Mouse (Mus musculus): ENCODE data around the gene Prmt9. TPM values are rescaled to one million over a fixed set of nuclear protein-coding genes. Genes with fewer than 3 reads are reported as not detected.

Gene Prmt9
- total RNA-seq (2021) = 10 to 100 TPM; 22.5 to 23.3 TPM
- long read RNA-seq, experiment 1, transcript Prmt9-201 (12 exons, 2,781 nt) = major isoform, 24 of 28 reads
- long read RNA-seq, experiment 1, partial matches to known transcripts = 0 of 28 reads
- long read RNA-seq, experiment 1, other reads (novel, unspliced or antisense) = 4 of 28 reads
- long read RNA-seq, experiment 2, transcript Prmt9-201 (12 exons, 2,781 nt) = major isoform, 16 of 19 reads
- long read RNA-seq, experiment 2, partial matches to known transcripts = 1 of 19 reads
- long read RNA-seq, experiment 2, other reads (novel, unspliced or antisense) = 2 of 19 reads

GRCm38 (mm10) chr8:77549121-77549706, at the start of gene Prmt9:
Gene Prmt9, plus strand, starts transcription at chr8:77549397.
- peak; percentile 93 for DNase-seq (ENCODE audit: low spot score in 2 of 2)

GRCm38 (mm10) chr8:77500264-77500663, 48.9 kb upstream of the Prmt9 start:
- no peak for DNase-seq (ENCODE audit: low spot score in 2 of 2)

DNA sequence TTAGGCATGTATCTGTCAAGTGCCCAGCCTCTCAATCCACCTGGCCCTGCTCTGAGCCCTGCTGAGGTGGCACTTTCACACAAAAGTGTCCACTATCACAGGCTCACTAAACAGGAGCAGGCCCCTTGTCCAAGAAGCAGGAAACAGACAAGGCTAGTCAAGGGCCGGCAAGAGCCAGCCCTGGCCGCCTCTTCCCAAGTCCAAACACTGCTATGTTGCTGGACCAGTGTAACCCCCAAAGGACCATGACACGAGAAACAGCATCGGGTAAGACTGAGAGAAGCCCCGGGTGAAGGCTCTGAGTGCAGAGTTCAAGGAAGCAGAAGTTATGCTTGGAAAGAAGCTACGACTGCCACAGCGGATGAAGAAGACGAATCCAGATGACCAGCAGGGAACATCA, 48.1 kb upstream of the Prmt9 start:
- no peak for DNase-seq (ENCODE audit: low spot score in 2 of 2)

- no peak for DNase-seq (ENCODE audit: low spot score in 2 of 2)
These were observed 46.6 kb upstream of the Prmt9 start for GRCm38 (mm10) chr8:77502547-77502946.

DNA sequence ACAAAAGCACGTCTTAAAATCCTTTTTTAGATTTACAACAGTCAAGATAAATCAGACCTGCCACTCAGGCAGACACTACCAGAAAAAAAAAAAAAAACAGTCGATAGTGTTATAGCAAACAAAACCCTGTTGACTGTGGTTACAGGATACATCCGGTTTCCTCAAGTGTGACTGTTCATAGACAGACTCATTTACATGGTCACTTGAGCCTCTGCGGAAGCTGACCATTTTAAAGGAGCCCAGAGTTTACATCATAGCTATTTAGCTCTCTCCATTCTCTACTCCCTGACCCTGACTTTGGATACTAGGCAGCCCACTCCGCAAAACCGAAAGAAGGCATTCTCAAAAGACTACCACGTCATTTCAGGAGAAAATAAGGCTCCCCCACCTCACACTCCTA, 42.7 kb upstream of the Prmt9 start:
- no peak for DNase-seq (ENCODE audit: low spot score in 2 of 2)

DNA sequence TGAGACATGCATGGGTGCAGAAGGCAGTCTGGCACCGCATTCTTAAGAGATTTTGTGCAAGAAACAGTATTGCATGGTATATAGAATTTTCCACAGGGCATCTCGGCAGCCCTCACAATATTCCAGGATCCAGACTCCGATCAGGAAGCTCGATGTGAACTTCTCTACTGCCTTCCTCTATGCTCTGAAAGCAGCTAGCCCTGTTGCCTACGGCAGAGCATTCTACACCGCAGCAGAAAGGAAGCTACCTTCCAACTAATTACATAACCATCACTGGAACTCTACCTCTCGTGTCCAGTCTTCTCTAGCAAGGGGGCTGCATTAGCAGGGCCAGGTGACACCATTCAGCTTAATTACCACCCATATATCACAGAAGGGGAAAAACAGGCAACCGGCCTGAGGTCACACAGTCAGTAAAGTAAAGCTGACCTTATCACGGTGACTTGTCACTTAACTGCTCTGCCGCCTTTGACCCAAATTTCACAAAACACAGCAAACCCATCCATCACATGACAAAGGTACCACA, 41.6 kb upstream of the Prmt9 start:
- no peak for DNase-seq (ENCODE audit: low spot score in 2 of 2)

DNA sequence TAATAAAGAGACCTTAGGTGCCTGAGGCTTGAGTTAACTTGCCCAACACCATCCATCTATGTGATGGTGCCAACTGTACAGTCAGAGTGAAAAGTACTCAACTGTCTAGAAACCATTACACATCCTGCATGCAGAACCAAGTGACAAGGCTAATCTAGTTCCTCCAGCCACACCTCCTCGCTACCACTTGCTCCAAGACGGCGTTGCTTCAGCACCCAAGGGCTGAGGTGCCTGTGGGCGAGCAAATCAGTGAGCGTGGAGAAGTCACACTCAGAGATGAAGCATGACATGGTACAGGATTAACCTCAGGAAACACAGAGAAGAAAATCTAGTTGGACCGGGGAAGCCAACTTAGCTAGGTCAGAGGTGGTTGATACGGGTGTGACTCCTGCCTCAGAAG, 40.2 kb upstream of the Prmt9 start:
- DNase-seq (ENCODE audit: low spot score in 2 of 2) = no peak

DNA sequence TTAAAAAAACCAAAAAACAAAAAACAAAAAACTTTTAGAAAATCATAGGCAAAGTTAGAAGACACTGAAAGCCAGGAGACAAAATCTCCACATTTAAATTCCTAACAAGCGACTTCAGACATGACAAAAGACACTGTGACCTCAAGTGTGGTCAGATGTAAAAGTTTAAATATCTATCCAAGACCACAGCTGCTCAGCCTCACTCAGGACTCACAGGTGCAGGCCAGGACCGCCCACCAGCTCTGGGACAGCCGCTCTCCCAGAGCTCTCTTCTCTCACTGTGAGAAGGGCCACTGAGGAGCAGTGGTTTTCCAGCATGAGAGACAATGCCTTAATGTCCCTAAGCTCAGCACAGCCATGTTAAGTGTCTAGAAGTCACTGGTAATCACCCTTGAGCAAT, 38.8 kb upstream of the Prmt9 start:
- DNase-seq (ENCODE audit: low spot score in 2 of 2) = no peak

GRCm38 (mm10) chr8:77511750-77512493, 37.3 kb upstream of the Prmt9 start:
- no peak for DNase-seq (ENCODE audit: low spot score in 2 of 2)

- DNase-seq (ENCODE audit: low spot score in 2 of 2) = no peak
These were observed 34.0 kb upstream of the Prmt9 start for GRCm38 (mm10) chr8:77515201-77515600.

DNA sequence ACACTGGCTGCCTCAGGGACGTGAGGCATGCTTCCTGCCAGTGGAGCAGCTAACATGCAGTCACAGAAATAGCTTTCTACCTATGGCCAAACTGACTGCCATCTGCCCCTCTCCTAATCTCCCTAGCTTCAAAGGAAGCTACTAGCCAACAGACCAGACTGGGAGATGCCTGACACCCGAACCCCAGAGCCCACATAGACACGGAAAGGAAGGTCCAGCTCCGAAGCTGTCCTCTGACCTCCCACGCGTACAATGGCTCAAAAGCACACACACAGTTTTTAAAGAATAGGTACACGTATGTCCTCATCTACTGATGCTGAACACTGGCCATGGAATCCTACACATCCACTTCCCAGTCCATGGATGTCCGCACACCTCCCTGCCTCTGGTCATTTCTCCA, 33.4 kb upstream of the Prmt9 start:
- no peak for DNase-seq (ENCODE audit: low spot score in 2 of 2)

DNA sequence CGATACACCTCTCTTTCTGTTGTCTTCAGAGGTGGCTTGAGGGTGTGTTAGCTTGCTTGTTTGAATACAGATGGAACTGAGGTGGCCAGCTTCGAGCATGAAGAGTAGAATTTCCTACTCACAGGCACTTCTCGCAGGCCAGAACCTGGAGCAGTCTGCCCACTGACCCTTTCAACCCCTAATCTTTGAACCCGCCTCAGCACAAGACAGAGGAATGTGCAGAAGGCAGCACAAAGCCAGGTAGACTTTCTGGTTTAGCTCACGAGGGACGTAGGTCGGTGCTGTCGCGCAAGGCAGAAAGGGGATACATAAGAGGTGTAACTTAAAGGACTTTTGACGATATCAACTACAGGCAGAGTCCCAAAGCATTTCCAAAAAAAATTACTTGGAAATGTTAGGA, 32.4 kb upstream of the Prmt9 start:
- DNase-seq (ENCODE audit: low spot score in 2 of 2) = no peak

GRCm38 (mm10) chr8:77517301-77518200, 31.6 kb upstream of the Prmt9 start, which contains the start of gene Arhgap10:
Gene Arhgap10, minus strand, starts transcription at chr8:77517953.
- DNase-seq (ENCODE audit: low spot score in 2 of 2) = peak; percentile 42 to 46

- DNase-seq (ENCODE audit: low spot score in 2 of 2) = no peak
These were observed 30.7 kb upstream of the Prmt9 start for GRCm38 (mm10) chr8:77518201-77519115.

- no peak for DNase-seq (ENCODE audit: low spot score in 2 of 2)
These were observed 28.6 kb upstream of the Prmt9 start for GRCm38 (mm10) chr8:77520601-77521000.

DNA sequence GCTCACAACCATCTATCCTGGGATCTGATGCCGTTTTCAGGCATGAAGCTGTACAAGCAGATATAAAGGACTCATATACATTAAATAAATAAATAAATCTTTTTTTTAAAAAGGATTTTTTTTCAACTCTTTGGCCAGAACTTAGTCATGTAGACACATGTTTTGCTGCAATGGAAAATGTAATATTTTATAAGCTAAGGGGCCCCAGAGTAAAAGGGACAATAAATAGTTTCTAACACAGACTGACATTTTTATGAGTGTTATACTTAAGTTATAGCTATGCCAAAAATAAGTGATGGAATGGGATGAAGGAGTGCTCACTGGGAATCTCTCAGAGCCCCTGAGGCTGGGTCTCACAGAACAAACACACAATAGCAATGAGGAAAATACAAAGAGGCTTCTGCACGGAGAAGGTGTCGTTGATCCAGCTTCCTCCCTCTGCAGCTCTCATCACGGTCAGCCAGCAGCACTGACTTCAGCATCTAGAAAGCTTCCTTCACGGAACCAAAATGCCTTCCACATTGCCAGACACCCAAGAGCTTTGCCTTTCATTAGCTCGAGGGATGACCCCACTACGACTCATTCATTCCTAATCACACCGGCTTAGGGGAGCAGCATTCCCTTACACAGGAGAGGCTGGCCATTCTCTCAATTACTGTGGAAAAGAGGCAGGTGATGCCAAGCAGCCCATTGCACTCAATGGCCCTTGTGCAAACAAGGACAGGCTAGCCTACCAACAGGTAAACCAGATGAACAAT, 28.0 kb upstream of the Prmt9 start:
- no peak for DNase-seq (ENCODE audit: low spot score in 2 of 2)

GRCm38 (mm10) chr8:77522984-77523383, 26.2 kb upstream of the Prmt9 start:
- no peak for DNase-seq (ENCODE audit: low spot score in 2 of 2)

DNA sequence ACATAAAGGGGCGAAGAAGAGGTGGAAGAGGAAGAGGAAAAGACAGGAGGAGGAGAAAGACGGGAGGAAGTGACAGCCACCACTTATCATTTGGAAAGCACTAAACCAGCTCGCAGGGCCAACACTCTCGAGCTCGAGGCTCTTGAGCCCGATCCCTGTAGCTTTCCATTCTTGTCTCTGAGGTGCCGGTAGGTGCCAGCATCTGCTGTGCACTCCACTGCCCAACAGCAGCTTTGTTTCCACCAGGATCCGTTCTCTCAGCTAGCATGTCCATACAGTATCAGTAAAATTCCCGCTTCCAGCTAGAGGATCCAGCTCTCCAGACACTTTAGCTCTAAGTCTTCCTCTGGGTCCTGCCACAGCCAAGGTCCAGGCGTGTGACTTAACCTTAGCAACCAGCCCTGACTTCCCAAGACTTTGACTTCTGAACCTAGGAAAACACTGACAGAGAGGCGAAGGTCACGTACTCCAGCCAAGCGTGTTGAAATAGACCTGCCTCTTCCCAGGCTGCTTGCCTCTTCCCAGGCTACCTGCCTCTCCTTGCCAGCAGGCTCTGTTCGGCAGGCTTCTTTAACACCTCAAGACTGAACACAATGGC, 25.1 kb upstream of the Prmt9 start:
- no peak for DNase-seq (ENCODE audit: low spot score in 2 of 2)

DNA sequence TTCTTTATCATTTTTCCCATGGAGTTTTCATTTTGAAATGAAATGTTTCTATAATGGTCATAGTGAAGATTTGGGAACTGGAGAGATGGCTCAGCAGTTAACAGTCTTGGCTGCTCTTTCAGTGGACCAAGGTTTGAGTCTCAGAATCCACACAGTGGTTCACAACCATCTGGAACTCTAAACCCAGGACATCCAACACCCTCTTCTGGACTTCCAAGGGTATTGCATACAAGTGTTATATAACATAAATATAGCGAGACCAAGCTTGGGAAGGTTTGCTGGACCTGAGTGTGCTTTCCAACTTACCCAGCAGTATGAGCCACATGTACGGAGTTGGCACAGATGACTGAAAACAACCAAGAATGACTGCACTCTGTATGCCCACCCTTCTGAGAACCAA, 24.3 kb upstream of the Prmt9 start:
- no peak for DNase-seq (ENCODE audit: low spot score in 2 of 2)

All from layer of hippocampus, postnatal 14 days (tissue).